8 mouse cellular contexts compared by ENCODE assay signal in the genomic region with DNA sequence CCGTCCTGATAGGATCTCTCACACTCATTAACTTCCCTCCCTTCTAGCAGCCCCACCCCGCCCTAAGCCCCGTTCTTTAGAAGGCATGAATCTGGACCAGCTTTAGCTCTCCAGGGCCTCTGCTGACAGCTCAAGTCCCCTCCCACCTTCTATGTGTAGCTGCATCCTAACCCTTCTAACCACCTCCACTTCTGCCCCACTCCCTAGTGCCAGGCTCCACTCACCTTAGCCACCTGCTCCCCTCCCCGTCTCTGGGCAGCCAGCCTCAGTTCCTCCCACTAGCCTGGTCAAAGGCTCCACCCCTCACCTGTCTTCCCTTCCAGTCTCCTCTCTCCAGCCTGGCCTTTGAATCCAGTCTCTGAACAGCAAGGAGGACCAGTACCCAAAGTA. TPM values are rescaled to one million over a fixed set of nuclear protein-coding genes. Genes with fewer than 3 reads are reported as not detected.
A peak's percentile ranks its signal among the peaks of the same experiment; 100 is the strongest.
DNase-seq lines count a peak whose midpoint lies in the region; ATAC-seq and TF ChIP-seq lines count a peak whose summit lies in the region.

No protein-coding gene starts in this region.

- no peaks in the 10 kb centered on the region for H3K9me3 ChIP-seq in hindbrain, embryonic 14.5 days (ENCODE audit: control insufficient read depth, low read length)
- no peaks in the 10 kb centered on the region for H3K9me3 ChIP-seq in forebrain, embryonic 12.5 days

- no peak overlapping the region; the same call in 1 of the 2 replicates for H3K4me3 ChIP-seq in layer of hippocampus, adult 2 months
- no peak overlapping the region for H3K4me3 ChIP-seq in hindbrain, embryonic 14.5 days (replicated peaks; ENCODE audit: low read length)
- H3K4me3 ChIP-seq in macrophage (ENCODE audit: inconsistent target), result peak overlapping the region; percentile 74; the same call in 1 of the 2 replicates
- no peak overlapping the region for H3K4me3 ChIP-seq in forebrain, embryonic 12.5 days (replicated peaks)

- peaks cover 68% of the 10 kb centered on the region for H3K79me2 ChIP-seq in macrophage (ENCODE audit: inconsistent target)

- no peak for ATAC-seq in hindbrain, embryonic 14.5 days (ENCODE audit: low FRiP score)
- ATAC-seq in forebrain, embryonic 12.5 days (ENCODE audit: low FRiP score), result no peak

- DNase-seq in cerebellum, adult 11-12 months, result peak; percentile 46
- DNase-seq in cerebellum, adult 11 months, result no peak
- no peak for DNase-seq in layer of hippocampus, adult 2 months (ENCODE audit: low spot score in 2 of 2)
- DNase-seq in layer of hippocampus, postnatal 25 days (ENCODE audit: extremely low spot score in 1 of 2, low spot score in 1 of 2), result no peak
- no peak for DNase-seq in hindbrain, embryonic 14.5 days (ENCODE audit: low spot score)
- DNase-seq in embryo, embryonic 10.5 days (ENCODE audit: low spot score), result no peak

- peaks cover 16% of the 10 kb centered on the region for H3K4me1 ChIP-seq in hindbrain, embryonic 14.5 days (replicated peaks; ENCODE audit: control insufficient read depth, insufficient read depth, low read length)
- peaks cover 30% of the 10 kb centered on the region for H3K4me1 ChIP-seq in forebrain, embryonic 12.5 days

- no peaks in the 10 kb centered on the region for H3K27me3 ChIP-seq in hindbrain, embryonic 14.5 days (ENCODE audit: control insufficient read depth, insufficient read depth, low read length)
- no peaks in the 10 kb centered on the region for H3K27me3 ChIP-seq in forebrain, embryonic 12.5 days

- H3K9ac ChIP-seq in hindbrain, embryonic 14.5 days, result 0 out of 2 replicates have a peak overlapping the region, but pooled peaks have one; percentile 14
- no peak overlapping the region for H3K9ac ChIP-seq in forebrain, embryonic 12.5 days

- H3K36me3 ChIP-seq in hindbrain, embryonic 14.5 days (replicated peaks; ENCODE audit: control insufficient read depth, insufficient read depth), result peaks cover 31% of the 10 kb centered on the region
- peaks cover 16% of the 10 kb centered on the region for H3K36me3 ChIP-seq in macrophage (ENCODE audit: inconsistent target)
- H3K36me3 ChIP-seq in forebrain, embryonic 12.5 days (replicated peaks), result peaks cover 46% of the 10 kb centered on the region

- no peak for TF ChIP-seq CTCF in layer of hippocampus, adult 2 months (conservative IDR thresholded peaks at IDR 0.05)

- WGBS in hindbrain, embryonic 14.5 days, result 89% methylated on average over 4 of the region's 4 CpGs
- WGBS in macrophage (ENCODE audit: missing documents), result 38% methylated on average over 4 of the region's 4 CpGs
- 85% methylated on average over 4 of the region's 4 CpGs for WGBS in forebrain, embryonic 12.5 days

- peak overlapping the region; percentile 99; the same call in 1 of the 2 replicates for H3K27ac ChIP-seq in layer of hippocampus, adult 2 months
- no peak overlapping the region for H3K27ac ChIP-seq in hindbrain, embryonic 14.5 days
- peak overlapping the region; percentile 94 for H3K27ac ChIP-seq in macrophage
- no peak overlapping the region for H3K27ac ChIP-seq in forebrain, embryonic 12.5 days

- H3K4me2 ChIP-seq in hindbrain, embryonic 14.5 days (replicated peaks), result no peak overlapping the region
- H3K4me2 ChIP-seq in forebrain, embryonic 12.5 days, result no peak overlapping the region

RNA-seq across cellular contexts. Expression of a gene that starts 2.2 kb away (rescaled TPM):
- total RNA-seq in layer of hippocampus, adult 2 months (2021), result 100 to 1,000 TPM; 148 to 155 TPM
- total RNA-seq in layer of hippocampus, postnatal 25 days (2021), result 100 to 1,000 TPM; 150 to 153 TPM
- polyA plus RNA-seq in hindbrain, embryonic 14.5 days (2014; fragmentation: Nextera tagmentation; extraction: Ambion mirVana), result 123 and 129 TPM in 2 replicates
- total RNA-seq in macrophage (2018; cell fraction: chromatin; rRNA removed), result 100 to 1,000 TPM in 15 of 26 experiments, 10 to 100 TPM in 11; 35.3 to 266 (median 122) TPM
- total RNA-seq in macrophage (2018; cell fraction: cytosol; rRNA removed), result 10 to 100 TPM; 33.7 to 89.8 (median 52.9) TPM
- 100 to 1,000 TPM in 14 of 26 experiments, 10 to 100 TPM in 12; 35.5 to 203 (median 107) TPM for total RNA-seq in macrophage (2018; cell fraction: nucleus; rRNA removed)
- 49.0 to 68.9 TPM (median 61.2 TPM) in 3 replicates for polyA plus RNA-seq in macrophage (2018)
- 107 and 112 TPM in 2 replicates for polyA plus RNA-seq in forebrain, embryonic 12.5 days (2016; fragmentation: Nextera tagmentation; extraction: Ambion mirVana)

RNA-seq across cellular contexts. Expression of a gene that starts 33.0 kb away (rescaled TPM):
- total RNA-seq in layer of hippocampus, adult 2 months (2021), result 1 to 10 TPM; 1.8 to 2.2 TPM
- total RNA-seq in layer of hippocampus, postnatal 25 days (2021), result 1 to 10 TPM; 2.2 to 2.5 TPM
- polyA plus RNA-seq in hindbrain, embryonic 14.5 days (2014; fragmentation: Nextera tagmentation; extraction: Ambion mirVana), result 4.4 and 5.4 TPM in 2 replicates
- total RNA-seq in macrophage (2018; cell fraction: chromatin; rRNA removed), result 1 to 10 TPM in 1 of 26 experiments, under 1 TPM in 3, not detected in 22; 0.15 to 2.2 (median 0.19) TPM
- total RNA-seq in macrophage (2018; cell fraction: cytosol; rRNA removed), result under 1 TPM in 5 of 26 experiments, not detected in 21; under 0.01 to 0.06 (median 0.04) TPM
- under 1 TPM in 5 of 26 experiments, not detected in 21; 0.10 to 0.34 (median 0.13) TPM for total RNA-seq in macrophage (2018; cell fraction: nucleus; rRNA removed)
- polyA plus RNA-seq in macrophage (2018), result 0.03 TPM in 1 of 3 replicates, not detected in the others
- 9.1 and 11.5 TPM in 2 replicates for polyA plus RNA-seq in forebrain, embryonic 12.5 days (2016; fragmentation: Nextera tagmentation; extraction: Ambion mirVana)

RNA-seq across cellular contexts. Expression of a gene that starts 36.7 kb away (rescaled TPM):
- total RNA-seq in layer of hippocampus, adult 2 months (2021), result 10 to 100 TPM; 16.0 to 16.6 TPM
- total RNA-seq in layer of hippocampus, postnatal 25 days (2021), result 1 to 10 TPM; 4.1 to 9.1 TPM
- polyA plus RNA-seq in hindbrain, embryonic 14.5 days (2014; fragmentation: Nextera tagmentation; extraction: Ambion mirVana), result 4.9 and 6.9 TPM in 2 replicates
- total RNA-seq in macrophage (2018; cell fraction: chromatin; rRNA removed), result 1 to 10 TPM in 3 of 26 experiments, under 1 TPM in 8, not detected in 15; 0.18 to 2.7 (median 0.46) TPM
- total RNA-seq in macrophage (2018; cell fraction: cytosol; rRNA removed), result under 1 TPM in 13 of 26 experiments, not detected in 13; 0.03 to 0.62 (median 0.14) TPM
- total RNA-seq in macrophage (2018; cell fraction: nucleus; rRNA removed), result 1 to 10 TPM in 1 of 26 experiments, under 1 TPM in 11, not detected in 14; 0.06 to 1.5 (median 0.31) TPM
- not detected in 3 replicates for polyA plus RNA-seq in macrophage (2018)
- 8.7 and 9.9 TPM in 2 replicates for polyA plus RNA-seq in forebrain, embryonic 12.5 days (2016; fragmentation: Nextera tagmentation; extraction: Ambion mirVana)

RNA-seq across cellular contexts. Expression of a gene that starts 42.6 kb away (rescaled TPM):
- total RNA-seq in layer of hippocampus, adult 2 months (2021), result 10 to 100 TPM; 52.3 to 55.5 TPM
- total RNA-seq in layer of hippocampus, postnatal 25 days (2021), result 10 to 100 TPM; 52.6 to 53.6 TPM
- polyA plus RNA-seq in hindbrain, embryonic 14.5 days (2014; fragmentation: Nextera tagmentation; extraction: Ambion mirVana), result 7.6 and 7.8 TPM in 2 replicates
- under 1 TPM in 4 of 26 experiments, not detected in 22; 0.10 to 0.16 (median 0.14) TPM for total RNA-seq in macrophage (2018; cell fraction: chromatin; rRNA removed)
- total RNA-seq in macrophage (2018; cell fraction: cytosol; rRNA removed), result under 1 TPM in 1 of 26 experiments, not detected in 25; 0.03 TPM
- total RNA-seq in macrophage (2018; cell fraction: nucleus; rRNA removed), result not detected
- not detected in 3 replicates for polyA plus RNA-seq in macrophage (2018)
- polyA plus RNA-seq in forebrain, embryonic 12.5 days (2016; fragmentation: Nextera tagmentation; extraction: Ambion mirVana), result 1.6 and 1.7 TPM in 2 replicates

RNA-seq across cellular contexts. Expression of a gene that starts 48.3 kb away (rescaled TPM):
- total RNA-seq in layer of hippocampus, adult 2 months (2021), result 1 to 10 TPM; 3.5 to 4.1 TPM
- total RNA-seq in layer of hippocampus, postnatal 25 days (2021), result 1 to 10 TPM; 3.4 to 3.7 TPM
- 3.1 and 3.6 TPM in 2 replicates for polyA plus RNA-seq in hindbrain, embryonic 14.5 days (2014; fragmentation: Nextera tagmentation; extraction: Ambion mirVana)
- under 1 TPM in 15 of 26 experiments, not detected in 11; 0.13 to 0.30 (median 0.21) TPM for total RNA-seq in macrophage (2018; cell fraction: chromatin; rRNA removed)
- total RNA-seq in macrophage (2018; cell fraction: cytosol; rRNA removed), result not detected
- total RNA-seq in macrophage (2018; cell fraction: nucleus; rRNA removed), result under 1 TPM in 5 of 26 experiments, not detected in 21; 0.10 to 0.36 (median 0.18) TPM
- polyA plus RNA-seq in macrophage (2018), result not detected in 3 replicates
- polyA plus RNA-seq in forebrain, embryonic 12.5 days (2016; fragmentation: Nextera tagmentation; extraction: Ambion mirVana), result 0.26 and 0.27 TPM in 2 replicates

Comparison
In these comparisons a context has a peak if more than half of its experiments do, and no peak if none do; other contexts are left out.
1. H3K27ac ChIP-seq: peak in layer of hippocampus, adult 2 months (single experiment) and macrophage (single experiment); none in hindbrain, embryonic 14.5 days (single experiment) and forebrain, embryonic 12.5 days (single experiment).